ENCODE assay signal across 9 mouse cellular contexts in genomic region chr3:84259281-84260023, GRCm38 (mm10). TPM values are rescaled to one million over a fixed set of nuclear protein-coding genes. Genes with fewer than 3 reads are reported as not detected.
DNase-seq lines count a peak whose midpoint lies in the region; ATAC-seq and TF ChIP-seq lines count a peak whose summit lies in the region.
"Had no signal": no experiment of that assay in that cellular context is flagged by ENCODE, and none has a peak within 500 bp of the region (broad histone marks: within the 10 kb centered on the region; RNA-seq: fewer than 3 reads in every experiment).

No protein-coding gene starts in this region.

- peak; percentile 76 for ATAC-seq in kidney, embryonic 14.5 days (ENCODE audit: low FRiP score, low TSS enrichment)
- ATAC-seq in limb, embryonic 14.5 days (ENCODE audit: low FRiP score, low read depth): peak; percentile 69
- peak; percentile 89 for ATAC-seq in midbrain, embryonic 15.5 days (replicated peaks)

- no peaks in the 10 kb centered on the region for H3K4me1 ChIP-seq in embryonic fibroblast, embryonic 13.5 days (ENCODE audit: control insufficient read depth, insufficient read depth, low read length)
- H3K4me1 ChIP-seq in kidney, embryonic 14.5 days (ENCODE audit: control insufficient read depth, insufficient read depth, low read length): peaks cover 27% of the 10 kb centered on the region
- peaks cover 11% of the 10 kb centered on the region for H3K4me1 ChIP-seq in limb, embryonic 14.5 days (ENCODE audit: control insufficient read depth, insufficient read depth, low read length)
- H3K4me1 ChIP-seq in midbrain, embryonic 15.5 days: peaks cover 30% of the 10 kb centered on the region

- H3K4me2 ChIP-seq in kidney, embryonic 14.5 days (replicated peaks; ENCODE audit: low read depth, low read length): peak overlapping the region; percentile 96
- peak overlapping the region; percentile 99 for H3K4me2 ChIP-seq in limb, embryonic 14.5 days (replicated peaks; ENCODE audit: low read depth, low read length, severe bottlenecking)
- H3K4me2 ChIP-seq in midbrain, embryonic 15.5 days: peak overlapping the region; percentile 89

- TF ChIP-seq CTCF in embryonic fibroblast, embryonic 13.5 days (IDR thresholded peaks at IDR 0.05; ENCODE audit: borderline replicate concordance, insufficient read depth, low read length): no peak

- H3K27ac ChIP-seq in embryonic fibroblast, embryonic 13.5 days (ENCODE audit: insufficient read depth, low read length): peak overlapping the region; percentile 56
- H3K27ac ChIP-seq in kidney, embryonic 14.5 days (ENCODE audit: low read depth, low read length): 0 out of 2 replicates have a peak overlapping the region, but pooled peaks have one; percentile 62
- peak overlapping the region; percentile 66 for H3K27ac ChIP-seq in limb, embryonic 14.5 days (replicated peaks; ENCODE audit: low read depth, low read length)
- H3K27ac ChIP-seq in midbrain, embryonic 15.5 days: peak overlapping the region; percentile 96

- no peaks in the 10 kb centered on the region for H3K27me3 ChIP-seq in kidney, embryonic 14.5 days (ENCODE audit: control insufficient read depth, insufficient read depth, low read length)
- H3K27me3 ChIP-seq in limb, embryonic 14.5 days (ENCODE audit: control insufficient read depth, insufficient read depth, low read length): 0 out of 2 replicates have a peak, but pooled peaks cover 10% of the 10 kb centered on the region
- no peaks in the 10 kb centered on the region for H3K27me3 ChIP-seq in midbrain, embryonic 15.5 days (replicated peaks)

- H3K36me3 ChIP-seq in kidney, embryonic 14.5 days (ENCODE audit: control insufficient read depth, insufficient read depth, low read length): no peaks in the 10 kb centered on the region
- no peaks in the 10 kb centered on the region for H3K36me3 ChIP-seq in limb, embryonic 14.5 days (ENCODE audit: control insufficient read depth, insufficient read depth, low read length)
- H3K36me3 ChIP-seq in midbrain, embryonic 15.5 days (replicated peaks): no peaks in the 10 kb centered on the region
- H3K36me3 ChIP-seq: G1E had no signal

- H3K9me3 ChIP-seq in kidney, embryonic 14.5 days (ENCODE audit: control insufficient read depth, low read length): no peaks in the 10 kb centered on the region
- no peaks in the 10 kb centered on the region for H3K9me3 ChIP-seq in limb, embryonic 14.5 days (ENCODE audit: control insufficient read depth, low read length)
- H3K9me3 ChIP-seq in midbrain, embryonic 15.5 days: no peaks in the 10 kb centered on the region
- H3K9me3 ChIP-seq: G1E had no signal

- TF ChIP-seq POLR2A in embryonic fibroblast, embryonic 13.5 days (IDR thresholded peaks at IDR 0.05; ENCODE audit: low read depth, low read length): peak; percentile 39
- no peak for TF ChIP-seq POLR2A in limb, embryonic 14.5 days (IDR thresholded peaks at IDR 0.05; ENCODE audit: borderline replicate concordance, extremely low read depth, insufficient read depth, insufficient read length)

- peak overlapping the region; percentile 62 for H3K4me3 ChIP-seq in embryonic fibroblast, embryonic 13.5 days (ENCODE audit: insufficient read depth, low read length)
- H3K4me3 ChIP-seq in kidney, embryonic 14.5 days (ENCODE audit: low read length): peak overlapping the region; percentile 58
- peak overlapping the region; percentile 66 for H3K4me3 ChIP-seq in limb, embryonic 14.5 days (replicated peaks; ENCODE audit: low read length)
- peak overlapping the region; percentile 72 for H3K4me3 ChIP-seq in midbrain, embryonic 15.5 days

- peak; percentile 95 for DNase-seq in 3134 (ENCODE audit: extremely low read depth, insufficient read length, low spot score)
- peak; percentile 81 for DNase-seq in adrenal gland, postnatal 25 days
- peak; percentile 59 to 67 for DNase-seq in heart, adult 9 months (ENCODE audit: low spot score in 2 of 2)
- peak; percentile 57 for DNase-seq in limb, embryonic 14.5 days (ENCODE audit: low spot score)
- DNase-seq in spleen, postnatal 10 days (ENCODE audit: low spot score in 2 of 2): peak; percentile 53 to 58

- peak overlapping the region; percentile 71 for H3K9ac ChIP-seq in kidney, embryonic 14.5 days (ENCODE audit: low read depth, low read length)
- peak overlapping the region; percentile 71 for H3K9ac ChIP-seq in limb, embryonic 14.5 days (ENCODE audit: low read depth, low read length, severe bottlenecking)
- H3K9ac ChIP-seq in midbrain, embryonic 15.5 days: peak overlapping the region; percentile 92

- WGBS in kidney, embryonic 14.5 days: under 1% methylated on average over 74 of the region's 74 CpGs
- WGBS in limb, embryonic 14.5 days: under 1% methylated on average over 71 of the region's 74 CpGs
- under 1% methylated on average over 74 of the region's 74 CpGs for WGBS in midbrain, embryonic 15.5 days

RNA-seq across cellular contexts. Expression of gene Trim2, which starts 47.2 kb away (rescaled TPM):
- total RNA-seq in adrenal gland, postnatal 25 days (2021): 71.7 and 83.1 TPM in 2 replicates
- 17.5 and 20.6 TPM in 2 replicates for polyA plus RNA-seq in embryonic fibroblast, embryonic 13.5 days (2011; ENCODE audit: insufficient read length, low read depth, missing spikeins)
- polyA plus RNA-seq in kidney, embryonic 14.5 days (2014; fragmentation: Nextera tagmentation; extraction: Ambion mirVana): 21.6 and 32.6 TPM in 2 replicates
- polyA plus RNA-seq in limb, embryonic 14.5 days (2012; rRNA removed): 17.4 and 20.5 TPM in 2 replicates
- 28.1 and 30.6 TPM in 2 replicates for polyA plus RNA-seq in limb, embryonic 14.5 days (2014; fragmentation: Nextera tagmentation; extraction: Ambion mirVana)
- polyA plus RNA-seq in midbrain, embryonic 15.5 days (2015; fragmentation: Nextera tagmentation; extraction: Ambion mirVana): 158 and 159 TPM in 2 replicates
- polyA plus RNA-seq: G1E had no signal

Comparison
In these comparisons a context has a peak if more than half of its experiments do, and no peak if none do; other contexts are left out.
1. Peak in every context shown above with its lines: DNase-seq, ATAC-seq, H3K4me3 ChIP-seq and H3K27ac ChIP-seq.